Mouse (Mus musculus) kidney, adult 2 months (tissue): ENCODE data around the gene B3gnt9.

ENCODE experiments used
- CTCF ChIP-seq: fragments of 200-500 bp; conservative IDR thresholded peaks from 2 replicates; pipeline ENCODE4 v1.5.1; 2011; ENCODE audit warnings: low read depth, mild to moderate bottlenecking, control low read depth, low read length, moderate library complexity, mixed read lengths; ENCODE audit not compliant: insufficient read depth, insufficient read length
- POLR2A ChIP-seq: fragments of 200-500 bp; IDR thresholded peaks from one replicate; pipeline ENCODE4 v1.6.1; 2011; ENCODE audit warnings: low read depth, low read length, control low read depth

GRCm38 (mm10) chr8:105270101-105270915 is 15.4 kb upstream of the B3gnt9 start:
- no peak for TF ChIP-seq POLR2A
- TF ChIP-seq CTCF: no peak
